Mouse (Mus musculus): ENCODE results near the gene Camk1g. TPM values are rescaled to one million over a fixed set of nuclear protein-coding genes. Genes with fewer than 3 reads are reported as not detected.
A peak's percentile ranks its signal among the peaks of the same experiment; 100 is the strongest.

Camk1g gene
- total and polyA plus RNA-seq, 3 experiments: not detected

GRCm38 (mm10) chr1:193382435-193382834 lies 12.3 kb upstream of the Camk1g start:
- Histone ChIP-seq H3K27ac (ENCODE audit: insufficient read depth, low read depth) (no peak overlapping the region), H3K9ac (ENCODE audit: insufficient read depth, low read depth) (peak overlapping the region; percentile 71), H3K4me2 (ENCODE audit: insufficient read depth, low read depth, poor library complexity, severe bottlenecking) (peak overlapping the region; percentile 90), H3K4me3 (replicated peaks in 1 of 3; ENCODE audit: low read depth in 2 of 3, low read length in 2 of 3, poor library complexity in 1 of 3) (peak overlapping the region; percentile 42 to 56 (median 45)), H3K36me3 (replicated peaks in 1 of 2; ENCODE audit: control insufficient read depth in 1 of 2, insufficient read depth in 1 of 2, low read length in 1 of 2) (no peaks in the 10 kb centered on the region), H3K79me2 (replicated peaks; ENCODE audit: control insufficient read depth, extremely low read depth, insufficient read depth, poor library complexity, severe bottlenecking) (no peaks in the 10 kb centered on the region), H3K27me3 (replicated peaks) (peaks cover 32% of the 10 kb centered on the region), H3K4me1 (ENCODE audit: control insufficient read depth in 1 of 2, insufficient read depth in 2 of 2) (peaks cover 0 to 5% of the 10 kb centered on the region in 2 experiments; a peak in 2 of 4 replicates), H3K9me3 (replicated peaks; ENCODE audit: low read length) (no peaks in the 10 kb centered on the region)
- TF ChIP-seq UBTF (IDR thresholded peaks at IDR 0.05; ENCODE audit: low read depth, low read length): no peak
- dilution Hi-C loops (cut with MboI; ENCODE audit: extremely low pct_ligation_motif_present, extremely low pct_unique_long_range_greater_than_20kb, low sequenced_read_pairs) (no loop called here), in situ Hi-C loops (cut with MboI; ENCODE audit: low pct_ligation_motif_present, low pct_unique_long_range_greater_than_20kb, low sequenced_read_pairs) (no loop called here)
- DNase-seq (ENCODE audit: extremely low read depth): peak; percentile 46

GRCm38 (mm10) chr1:193381597-193382404 lies 11.7 kb upstream of the Camk1g start:
- H3K9ac ChIP-seq (ENCODE audit: insufficient read depth, low read depth): no peak overlapping the region
- peak overlapping the region in 1 of 3 experiments; percentile 56 for H3K4me3 ChIP-seq (replicated peaks in 1 of 3; ENCODE audit: low read depth in 2 of 3, low read length in 2 of 3, poor library complexity in 1 of 3)
- H3K27ac ChIP-seq (ENCODE audit: insufficient read depth, low read depth): no peak overlapping the region
- H3K36me3 ChIP-seq (replicated peaks in 1 of 2; ENCODE audit: control insufficient read depth in 1 of 2, insufficient read depth in 1 of 2, low read length in 1 of 2): no peaks in the 10 kb centered on the region
- no peak for TF ChIP-seq MAZ (IDR thresholded peaks at IDR 0.05; ENCODE audit: low read depth, low read length)
- no peak for TF ChIP-seq MAFK (IDR thresholded peaks at IDR 0.05; ENCODE audit: insufficient replicate concordance, low read length)
- no peak for TF ChIP-seq TBP (conservative IDR thresholded peaks at IDR 0.05; ENCODE audit: low read depth, low read length)
- TF ChIP-seq SIN3A (IDR thresholded peaks at IDR 0.05; ENCODE audit: low read length): no peak
- TF ChIP-seq SMC3 (IDR thresholded peaks at IDR 0.05; ENCODE audit: low read depth, low read length): no peak
- TF ChIP-seq POLR2A (IDR thresholded peaks at IDR 0.05; ENCODE audit: low read depth, low read length): no peak
- TF ChIP-seq EP300 (IDR thresholded peaks at IDR 0.05; ENCODE audit: low read length): no peak
- TF ChIP-seq ZMIZ1 (IDR thresholded peaks at IDR 0.05; ENCODE audit: low read depth, low read length): no peak
- no peak for TF ChIP-seq ZNF384 (IDR thresholded peaks at IDR 0.05; ENCODE audit: low read depth, low read length)
- no peak for TF ChIP-seq IRF4 (IDR thresholded peaks at IDR 0.05; ENCODE audit: low read depth, low read length)
- TF ChIP-seq RCOR1 (conservative IDR thresholded peaks at IDR 0.05; ENCODE audit: low read depth, low read length): no peak
- no peak for TF ChIP-seq ETS1 (conservative IDR thresholded peaks at IDR 0.05; ENCODE audit: low read depth, low read length)
- no peak for TF ChIP-seq CTCF (conservative IDR thresholded peaks at IDR 0.05 in 1 of 2, IDR thresholded peaks at IDR 0.05 in 1 of 2; ENCODE audit: low read depth in 2 of 2, low read length in 2 of 2)
- TF ChIP-seq USF1 (IDR thresholded peaks at IDR 0.05; ENCODE audit: low read depth, low read length): no peak
- dilution Hi-C loops (cut with MboI; ENCODE audit: extremely low pct_ligation_motif_present, extremely low pct_unique_long_range_greater_than_20kb, low sequenced_read_pairs): no loop called here
- peaks cover 32% of the 10 kb centered on the region for H3K27me3 ChIP-seq (replicated peaks)
- H3K79me2 ChIP-seq (replicated peaks; ENCODE audit: control insufficient read depth, extremely low read depth, insufficient read depth, poor library complexity, severe bottlenecking): no peaks in the 10 kb centered on the region
- no peak for DNase-seq (ENCODE audit: extremely low read depth)
- no peaks in the 10 kb centered on the region for H3K9me3 ChIP-seq (replicated peaks; ENCODE audit: low read length)
- H3K4me2 ChIP-seq (ENCODE audit: insufficient read depth, low read depth, poor library complexity, severe bottlenecking): peak overlapping the region; percentile 90
- in situ Hi-C loops (cut with MboI; ENCODE audit: low pct_ligation_motif_present, low pct_unique_long_range_greater_than_20kb, low sequenced_read_pairs): no loop called here
- H3K4me1 ChIP-seq (ENCODE audit: control insufficient read depth in 1 of 2, insufficient read depth in 2 of 2): peaks cover 0 to 5% of the 10 kb centered on the region in 2 experiments; a peak in 2 of 4 replicates
